Mouse (Mus musculus) liver, embryonic 16.5 days (tissue): ENCODE measurements around the gene 4933411K16Rik. TPM values are rescaled to one million over a fixed set of nuclear protein-coding genes. Genes with fewer than 3 reads are reported as not detected.

Experiments
- ATAC-seq: fragments of 200-750 bp; cut with Nextera tagmentation; 2 replicates; pipeline ENCODE4 v1.8.0; 2017; ENCODE audit warnings: low read depth, mild to moderate bottlenecking, moderate number of reproducible peaks, moderate library complexity
- H3K27ac ChIP-seq: fragments of 300-500 bp; sonication (generic); 2 replicates; pipeline ENCODE4 v1.5.1; 2014; ENCODE audit warnings: mild to moderate bottlenecking, low read length
- H3K27me3 ChIP-seq: fragments of 300-500 bp; sonication (generic); 2 replicates; pipeline ENCODE4 v1.6.1; 2014; ENCODE audit warnings: low read depth, low read length, mixed read lengths; ENCODE audit not compliant: control insufficient read depth, insufficient read depth
- H3K36me3 ChIP-seq: fragments of 300-500 bp; sonication (generic); 2 replicates; pipeline ENCODE4 v1.6.1; 2014; ENCODE audit warnings: mild to moderate bottlenecking; ENCODE audit not compliant: control insufficient read depth, insufficient read depth
- H3K4me1 ChIP-seq: fragments of 300-500 bp; sonication (generic); 2 replicates; pipeline ENCODE4 v1.6.1; 2014; ENCODE audit warnings: low read depth, low read length, mixed read lengths; ENCODE audit not compliant: control insufficient read depth
- H3K4me2 ChIP-seq: fragments of 300-500 bp; sonication (generic); 2 replicates; pipeline ENCODE4 v1.6.1; 2014; ENCODE audit warnings: low read depth, low read length, mixed read lengths
- H3K4me3 ChIP-seq: fragments of 300-500 bp; sonication (generic); 2 replicates; pipeline ENCODE4 v1.5.1; 2014; ENCODE audit warnings: low read depth, mild to moderate bottlenecking, low read length
- H3K9ac ChIP-seq: fragments of 300-500 bp; sonication (generic); 2 replicates; pipeline ENCODE4 v1.6.1; 2014; ENCODE audit warnings: low read depth, low read length
- H3K9me3 ChIP-seq: fragments of 300-500 bp; sonication (generic); replicated peaks from 2 replicates; pipeline ENCODE4 v1.6.1; 2016; ENCODE audit warnings: low read length; ENCODE audit not compliant: control insufficient read depth
- WGBS: fragments of 180-500 bp; shearing (Covaris S2); extraction: QIAGEN DNeasy Blood & Tissue Kit; methylation state at CpG from one replicate; pipeline ENCODE4 v1.1.7; 2014; ENCODE audit not compliant: insufficient replicate concordance; 5-methylcytosine and 5-hydroxymethylcytosine counted together
- polyA plus RNA-seq: library from polyadenylated mRNA; unstranded; fragments of >200 nt; fragmentation: Nextera tagmentation; extraction: Ambion mirVana; gene quantifications from 2 replicates; pipeline ENCODE4 v1.2.1, GENCODE M21; 2015

Gene 4933411K16Rik
- polyA plus RNA-seq, 1 experiment from 2014 or later = 0.35 TPM

DNA sequence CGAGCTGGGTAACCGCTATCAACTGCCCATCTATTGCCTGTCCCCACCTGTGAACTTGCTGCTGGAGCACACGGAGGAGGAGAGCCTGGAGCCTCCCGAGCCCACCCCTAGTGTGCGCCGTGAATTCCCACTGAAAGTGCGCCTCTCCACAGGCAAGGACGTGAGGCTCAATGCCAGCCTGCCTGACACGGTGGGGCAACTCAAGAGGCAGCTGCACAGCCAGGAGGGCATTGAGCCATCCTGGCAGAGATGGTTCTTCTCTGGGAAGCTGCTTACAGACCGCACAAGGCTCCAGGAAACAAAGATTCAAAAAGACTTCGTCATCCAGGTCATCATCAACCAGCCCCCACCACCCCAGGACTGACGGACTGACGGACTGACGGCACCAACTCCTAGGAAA is 18.4 kb upstream of the 4933411K16Rik start:
- H3K36me3 ChIP-seq = no peaks in the 10 kb centered on the region
- H3K27ac ChIP-seq = no peak overlapping the region
- no peak for ATAC-seq
- no peaks in the 10 kb centered on the region for H3K9me3 ChIP-seq
- no peaks in the 10 kb centered on the region; the same call in 1 of the 2 replicates for H3K4me1 ChIP-seq
- H3K4me2 ChIP-seq = no peak overlapping the region
- no peaks in the 10 kb centered on the region for H3K27me3 ChIP-seq
- no peak overlapping the region for H3K9ac ChIP-seq
- 70% methylated on average over 14 of the region's 14 CpGs for WGBS
- no peak overlapping the region for H3K4me3 ChIP-seq

DNA sequence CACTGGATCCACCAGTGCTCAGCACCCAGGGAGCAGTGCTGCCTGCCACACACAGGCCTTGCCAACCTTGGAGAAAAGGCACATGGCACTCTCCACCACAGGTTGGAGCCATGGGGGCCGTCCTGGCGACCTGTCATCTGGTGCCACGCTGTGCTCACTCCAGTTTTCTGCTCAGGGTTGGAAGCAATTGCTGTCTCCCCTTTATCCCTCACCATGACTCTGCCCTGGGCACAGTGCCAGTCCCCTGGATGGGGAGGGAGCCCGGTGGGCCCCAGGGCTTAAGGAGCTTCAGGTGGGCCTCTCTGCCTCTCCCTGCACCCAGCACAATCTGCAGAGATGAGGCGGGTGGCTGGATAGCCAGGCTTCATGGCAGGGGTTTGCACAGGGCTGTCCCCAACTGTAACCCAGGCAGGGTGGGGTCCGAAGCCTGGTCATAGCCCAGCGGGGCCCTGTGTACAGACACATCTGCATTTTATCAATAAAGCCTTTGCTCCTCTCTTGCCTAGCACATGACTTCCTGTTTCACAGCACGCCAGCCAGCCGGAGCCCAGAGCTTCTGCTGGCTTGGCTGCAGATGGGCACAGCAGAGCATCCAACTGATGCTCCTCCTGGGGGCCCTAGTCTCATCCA is 17.8 kb upstream of the 4933411K16Rik start:
- Histone ChIP-seq H3K9me3 (no peaks in the 10 kb centered on the region), H3K27ac (no peak overlapping the region), H3K4me1 (no peaks in the 10 kb centered on the region; the same call in 1 of the 2 replicates), H3K27me3 (no peaks in the 10 kb centered on the region), H3K4me3 (no peak overlapping the region), H3K36me3 (no peaks in the 10 kb centered on the region), H3K9ac (no peak overlapping the region), H3K4me2 (no peak overlapping the region)
- ATAC-seq = peak; percentile 25; the same call in 1 of the 2 replicates
- WGBS = 49% methylated on average over 9 of the region's 9 CpGs

- no peaks in the 10 kb centered on the region; the same call in 1 of the 2 replicates for H3K4me1 ChIP-seq
- WGBS = 59% methylated on average over 11 of the region's 11 CpGs
- no peak overlapping the region for H3K4me3 ChIP-seq
- no peaks in the 10 kb centered on the region for H3K36me3 ChIP-seq
- ATAC-seq = no peak
- H3K4me2 ChIP-seq = no peak overlapping the region
- H3K27me3 ChIP-seq = no peaks in the 10 kb centered on the region
- no peaks in the 10 kb centered on the region for H3K9me3 ChIP-seq
- H3K27ac ChIP-seq = no peak overlapping the region
- no peak overlapping the region for H3K9ac ChIP-seq
These were observed 17.1 kb upstream of the 4933411K16Rik start for GRCm38 (mm10) chr19:42034881-42035455.

DNA sequence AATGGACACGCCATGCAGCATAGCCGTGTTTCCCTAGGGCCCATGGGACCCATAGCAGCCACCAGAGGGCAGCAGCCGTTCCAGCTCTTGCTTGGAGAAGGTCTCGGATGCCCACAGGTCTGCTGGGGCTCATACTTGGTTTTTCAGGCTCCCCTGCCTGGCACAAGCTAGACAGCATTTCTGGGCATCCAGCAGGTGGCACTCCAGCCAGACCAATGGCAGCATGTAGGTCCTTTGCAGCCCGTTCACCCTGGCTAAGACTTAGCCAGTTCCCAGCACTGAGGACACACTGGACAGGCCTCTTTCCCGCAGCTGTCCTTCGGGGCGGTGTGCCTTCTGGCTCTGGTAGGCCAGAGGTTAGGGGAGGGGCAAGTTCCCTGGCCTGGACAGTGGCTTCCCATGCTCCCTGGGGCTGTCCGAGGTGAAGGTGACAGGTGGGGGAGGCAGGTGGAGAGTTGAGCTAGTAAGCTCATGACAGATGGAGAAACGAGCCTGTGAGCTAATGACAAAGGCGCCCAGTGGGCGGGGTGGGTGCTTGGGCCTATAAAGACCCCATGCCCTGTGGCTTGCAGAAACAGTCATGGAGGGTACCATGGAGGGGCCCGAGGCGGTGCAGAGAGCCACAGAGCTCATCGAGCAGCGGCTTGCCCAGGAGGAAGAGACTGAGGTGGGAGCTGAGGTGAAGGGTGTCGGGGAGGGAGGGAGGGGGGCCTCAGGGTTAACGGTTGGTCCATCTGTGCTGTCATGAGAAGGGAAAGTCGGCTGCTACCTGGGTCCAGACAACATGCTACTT is 16.4 kb upstream of the 4933411K16Rik start, which contains the start of gene Ankrd2:
Gene Ankrd2, plus strand, starts transcription at position 545 of the 793 bp plus-strand sequence.
- H3K4me2 ChIP-seq = no peak within 1 kb of the TSS
- H3K27ac ChIP-seq = no peak within 1 kb of the TSS
- H3K9ac ChIP-seq = no peak within 1 kb of the TSS
- H3K27me3 ChIP-seq = no peaks in the 10 kb centered on the region; the same call in 1 of the 2 replicates
- no peak within 1 kb of the TSS for H3K4me3 ChIP-seq
- H3K4me1 ChIP-seq = no peaks in the 10 kb centered on the region; the same call in 1 of the 2 replicates
- no peaks in the 10 kb centered on the region for H3K9me3 ChIP-seq
- no peaks in the 10 kb centered on the region for H3K36me3 ChIP-seq
- peak; percentile 50; the same call in 1 of the 2 replicates for ATAC-seq
- WGBS = 57% methylated on average over 19 of the region's 19 CpGs

- no peak overlapping the region for H3K4me3 ChIP-seq
- no peaks in the 10 kb centered on the region for H3K36me3 ChIP-seq
- H3K27ac ChIP-seq = no peak overlapping the region
- 68% methylated on average over 3 of the region's 3 CpGs for WGBS
- no peak overlapping the region for H3K9ac ChIP-seq
- no peaks in the 10 kb centered on the region for H3K9me3 ChIP-seq
- H3K4me1 ChIP-seq = no peaks in the 10 kb centered on the region; the same call in 1 of the 2 replicates
- ATAC-seq = no peak
- no peak overlapping the region for H3K4me2 ChIP-seq
- no peaks in the 10 kb centered on the region; the same call in 1 of the 2 replicates for H3K27me3 ChIP-seq
These were observed 15.7 kb upstream of the 4933411K16Rik start for GRCm38 (mm10) chr19:42036357-42036756.

- Histone ChIP-seq H3K27me3 (no peaks in the 10 kb centered on the region; the same call in 1 of the 2 replicates), H3K9me3 (no peaks in the 10 kb centered on the region), H3K4me1 (no peaks in the 10 kb centered on the region; the same call in 1 of the 2 replicates), H3K4me2 (no peak overlapping the region), H3K4me3 (no peak overlapping the region), H3K9ac (no peak overlapping the region), H3K27ac (no peak overlapping the region), H3K36me3 (no peaks in the 10 kb centered on the region)
- ATAC-seq = no peak
- WGBS = 65% methylated on average over 11 of the region's 11 CpGs
These were observed 14.8 kb upstream of the 4933411K16Rik start for GRCm38 (mm10) chr19:42037167-42037702.

DNA sequence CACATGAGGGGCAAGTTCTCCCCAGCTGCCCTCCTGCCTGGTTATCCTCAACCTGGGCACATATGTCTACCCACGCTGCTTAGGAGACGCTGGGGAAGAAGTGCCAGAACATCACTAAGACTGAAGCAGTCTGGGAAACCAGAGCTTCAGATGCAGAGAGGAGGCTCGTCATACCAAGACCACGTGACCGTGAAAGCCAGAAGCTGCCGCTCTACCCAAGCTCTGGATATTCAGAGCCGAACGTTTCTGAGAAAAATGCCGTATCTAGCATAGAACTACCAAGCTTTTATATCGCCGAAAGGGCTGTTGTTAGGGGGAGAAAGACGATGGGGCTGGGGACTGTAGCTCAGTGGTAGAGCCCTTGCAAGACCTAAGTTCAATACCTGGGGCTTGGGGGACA is 13.7 kb upstream of the 4933411K16Rik start:
- Histone ChIP-seq H3K4me1 (no peaks in the 10 kb centered on the region; the same call in 1 of the 2 replicates), H3K9me3 (no peaks in the 10 kb centered on the region), H3K4me3 (no peak overlapping the region), H3K27ac (no peak overlapping the region), H3K4me2 (no peak overlapping the region), H3K9ac (no peak overlapping the region), H3K36me3 (no peaks in the 10 kb centered on the region), H3K27me3 (no peaks in the 10 kb centered on the region; the same call in 1 of the 2 replicates)
- no peak for ATAC-seq
- 72% methylated on average over 12 of the region's 12 CpGs for WGBS

- H3K4me1 ChIP-seq = no peaks in the 10 kb centered on the region; the same call in 1 of the 2 replicates
- no peaks in the 10 kb centered on the region for H3K9me3 ChIP-seq
- 70% methylated on average over 6 of the region's 6 CpGs for WGBS
- no peak for ATAC-seq
- H3K4me2 ChIP-seq = no peak overlapping the region
- no peak overlapping the region for H3K27ac ChIP-seq
- H3K27me3 ChIP-seq = no peaks in the 10 kb centered on the region; the same call in 1 of the 2 replicates
- H3K4me3 ChIP-seq = no peak overlapping the region
- no peak overlapping the region for H3K9ac ChIP-seq
- H3K36me3 ChIP-seq = no peaks in the 10 kb centered on the region
These were observed 8.1 kb upstream of the 4933411K16Rik start for GRCm38 (mm10) chr19:42043988-42044387.
